Mouse (Mus musculus): ENCODE data around the gene Foxp1.

The Foxp1 gene

DNA sequence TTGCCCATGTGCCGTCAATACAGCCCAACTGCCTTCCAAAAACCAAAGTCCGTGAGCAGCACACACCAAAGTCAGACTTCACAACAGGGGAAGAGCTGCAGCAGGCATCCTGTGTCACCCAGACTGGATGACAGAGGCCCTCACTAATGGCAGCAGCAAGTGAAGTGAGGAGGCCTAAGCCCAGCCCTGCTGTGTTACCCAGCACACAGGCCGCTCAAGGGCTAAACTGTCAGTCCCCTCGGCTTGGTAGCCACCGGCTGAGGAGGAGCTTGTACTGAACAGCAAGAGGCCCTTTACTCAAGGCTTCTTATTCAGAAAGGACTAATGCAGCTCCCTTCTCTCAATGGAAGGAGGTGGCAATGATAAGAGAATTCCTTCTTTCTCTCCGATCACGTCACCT lies 336.0 kb downstream of the Foxp1 start:
- no peak for DNase-seq (ENCODE audit: low read depth, low spot score)

GRCm38 (mm10) chr6:99185797-99186196 lies 336.7 kb downstream of the Foxp1 start:
- no peak for DNase-seq (ENCODE audit: low read depth, low spot score)

DNA sequence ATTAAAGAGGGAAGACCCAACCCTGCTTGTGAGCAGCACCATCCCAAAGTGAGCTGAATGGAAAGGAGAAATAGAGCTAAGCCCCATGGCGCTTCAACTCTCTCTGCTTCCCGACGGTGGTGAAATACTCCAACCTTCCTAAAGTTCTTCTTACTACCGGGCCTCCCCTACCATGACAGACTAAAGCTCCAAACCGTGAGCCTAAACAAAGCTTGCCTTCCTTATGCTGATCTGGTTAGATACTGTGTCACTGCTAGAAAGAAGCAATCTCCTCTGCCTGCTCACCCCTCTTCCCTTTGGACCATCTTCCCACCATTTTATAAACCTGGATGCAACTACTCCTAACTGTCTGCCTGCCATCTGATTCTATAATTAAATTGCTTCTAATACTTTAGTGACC lies 338.5 kb downstream of the Foxp1 start:
- DNase-seq (ENCODE audit: low read depth, low spot score) = no peak

- DNase-seq (ENCODE audit: low read depth, low spot score) = no peak
Measured at GRCm38 (mm10) chr6:99182777-99183176, 339.7 kb downstream of the Foxp1 start.

- no peak for DNase-seq (ENCODE audit: low read depth, low spot score)
Measured at GRCm38 (mm10) chr6:99176216-99176615, 346.3 kb downstream of the Foxp1 start.

- no peak for DNase-seq (ENCODE audit: low read depth, low spot score)
Measured at GRCm38 (mm10) chr6:99175377-99175776, 347.1 kb downstream of the Foxp1 start.

DNA sequence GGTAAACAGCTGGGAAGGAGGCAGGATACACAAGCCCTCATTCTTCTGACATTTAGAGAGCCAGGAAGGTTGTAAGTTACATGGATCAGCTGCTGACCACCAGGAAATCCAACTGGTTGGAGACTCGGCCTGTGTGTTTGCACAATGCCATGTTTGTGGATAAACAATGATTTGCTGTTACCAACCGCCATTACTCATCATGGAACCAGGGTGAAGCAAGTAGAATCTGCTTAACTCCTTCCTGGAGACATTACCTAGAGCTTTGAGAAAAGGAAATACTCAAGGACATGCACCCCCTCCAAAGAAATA lies 348.7 kb downstream of the Foxp1 start:
- no peak for DNase-seq (ENCODE audit: low read depth, low spot score)

GRCm38 (mm10) chr6:99173066-99173901 lies 349.2 kb downstream of the Foxp1 start:
- no peak for DNase-seq (ENCODE audit: low read depth, low spot score)

DNA sequence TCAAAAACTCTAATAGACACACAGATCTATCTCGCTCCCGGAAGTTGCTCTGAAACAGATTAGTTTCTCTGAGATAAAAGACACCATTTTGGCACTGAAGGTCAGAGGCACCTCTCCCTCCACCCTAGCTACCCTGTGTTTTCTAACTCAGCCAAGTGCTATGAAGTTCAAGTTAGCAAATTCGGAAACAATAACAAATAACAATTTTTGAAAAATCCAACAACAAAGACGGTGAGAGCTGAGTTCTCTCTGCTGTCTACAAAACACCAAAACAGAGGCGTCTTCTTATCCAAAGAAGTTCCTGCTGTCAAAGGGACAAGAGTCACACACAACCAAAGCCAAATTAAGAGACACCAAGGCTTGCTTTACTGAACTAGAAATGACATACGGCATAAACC lies 349.9 kb downstream of the Foxp1 start:
- no peak for DNase-seq (ENCODE audit: low read depth, low spot score)

- no peak for DNase-seq (ENCODE audit: low read depth, low spot score)
Measured at GRCm38 (mm10) chr6:99171901-99172588, 350.5 kb downstream of the Foxp1 start.

DNA sequence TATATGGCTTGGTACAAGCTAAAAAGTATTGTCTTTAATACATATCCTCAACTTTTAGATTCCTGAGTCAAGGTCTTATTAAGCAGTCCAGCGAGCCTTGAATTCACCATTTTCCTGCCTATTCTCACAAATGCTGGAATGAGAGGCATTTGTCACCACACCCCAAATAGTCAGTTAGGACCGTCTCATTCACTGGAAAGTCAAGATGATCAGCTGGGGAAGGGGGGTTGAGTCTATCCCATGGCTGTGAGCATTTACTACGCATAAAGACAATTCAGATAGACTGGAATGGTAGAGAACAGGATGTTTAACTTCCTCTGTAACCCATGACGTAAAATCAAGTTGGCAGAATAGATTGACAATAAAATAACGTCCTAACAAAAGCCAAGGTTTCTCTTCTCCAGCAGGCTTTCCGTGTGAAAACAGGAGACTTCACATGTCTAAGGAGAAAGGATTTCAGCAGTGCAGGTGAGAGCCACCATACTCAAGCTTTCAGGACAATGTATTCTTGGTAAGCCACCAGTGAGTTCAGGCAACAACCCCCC lies 351.2 kb downstream of the Foxp1 start:
- no peak for DNase-seq (ENCODE audit: low read depth, low spot score)

DNA sequence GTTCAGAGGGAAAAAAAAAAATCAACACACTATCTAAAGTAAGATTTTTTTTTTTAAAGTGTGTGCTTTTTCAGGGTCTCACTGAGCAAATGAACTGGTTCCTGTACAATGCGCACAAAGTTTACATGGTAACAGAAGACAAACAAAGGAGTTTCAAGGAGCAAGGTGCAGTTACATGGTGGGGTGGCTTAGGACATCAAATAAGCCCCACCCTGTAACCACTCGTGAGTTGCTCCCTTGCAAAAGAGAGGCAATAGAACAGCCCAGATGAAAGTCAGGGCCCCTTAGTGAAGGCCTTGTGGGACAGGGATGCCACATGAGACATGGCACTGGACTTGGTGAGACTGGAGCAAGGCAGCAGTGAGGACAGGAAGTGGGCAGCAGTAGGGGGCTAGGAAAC lies 353.8 kb downstream of the Foxp1 start:
- no peak for DNase-seq (ENCODE audit: low read depth, low spot score)

DNA sequence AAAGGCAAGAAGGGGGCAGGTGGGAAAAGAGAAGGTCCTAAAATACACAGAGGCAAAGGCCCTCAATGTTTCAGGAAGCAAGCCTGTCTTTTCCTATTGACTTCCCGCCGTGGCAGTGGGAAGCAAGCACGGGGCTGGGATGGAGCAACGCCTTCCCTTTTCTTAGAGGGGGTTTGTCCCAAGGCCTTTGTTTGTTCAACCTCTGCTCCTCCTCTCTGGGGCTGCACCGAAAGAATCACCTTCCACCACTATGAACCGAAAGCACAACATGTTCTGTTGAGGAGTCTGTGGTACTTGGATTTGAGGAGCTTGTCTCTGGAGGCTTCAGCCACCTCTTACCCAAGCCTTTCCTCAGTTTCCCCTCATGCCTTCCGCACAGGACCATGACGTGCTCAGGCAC lies 355.5 kb downstream of the Foxp1 start:
- no peak for DNase-seq (ENCODE audit: low read depth, low spot score)

- DNase-seq (ENCODE audit: low read depth, low spot score) = no peak
Measured at GRCm38 (mm10) chr6:99166169-99166568, 356.4 kb downstream of the Foxp1 start.

GRCm38 (mm10) chr6:99164760-99165159 lies 357.8 kb downstream of the Foxp1 start:
- DNase-seq (ENCODE audit: low read depth, low spot score) = no peak

DNA sequence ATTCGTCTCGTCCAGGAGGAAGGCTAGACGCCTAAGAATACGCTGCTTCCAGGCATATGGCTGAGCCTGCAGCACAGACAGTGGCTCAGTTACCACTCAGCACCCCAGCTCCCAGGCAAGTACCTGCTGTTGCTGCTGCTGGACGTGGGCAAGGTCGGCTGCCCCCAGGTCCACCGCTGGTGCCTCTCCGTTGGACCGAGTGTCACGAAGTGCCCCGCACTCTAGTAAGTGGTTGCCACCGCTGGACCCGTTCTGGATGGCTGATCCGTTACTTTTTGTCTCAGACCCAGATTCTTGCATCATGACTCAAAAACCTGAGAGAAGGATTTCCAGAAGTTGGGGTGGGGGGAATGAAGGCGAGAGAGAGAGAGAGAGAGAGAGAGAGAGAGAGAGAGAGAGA lies 359.8 kb downstream of the Foxp1 start:
- DNase-seq (ENCODE audit: low read depth, low spot score) = no peak

- no peak for DNase-seq (ENCODE audit: low read depth, low spot score)
Measured at GRCm38 (mm10) chr6:99160348-99160693, 362.2 kb downstream of the Foxp1 start.

DNA sequence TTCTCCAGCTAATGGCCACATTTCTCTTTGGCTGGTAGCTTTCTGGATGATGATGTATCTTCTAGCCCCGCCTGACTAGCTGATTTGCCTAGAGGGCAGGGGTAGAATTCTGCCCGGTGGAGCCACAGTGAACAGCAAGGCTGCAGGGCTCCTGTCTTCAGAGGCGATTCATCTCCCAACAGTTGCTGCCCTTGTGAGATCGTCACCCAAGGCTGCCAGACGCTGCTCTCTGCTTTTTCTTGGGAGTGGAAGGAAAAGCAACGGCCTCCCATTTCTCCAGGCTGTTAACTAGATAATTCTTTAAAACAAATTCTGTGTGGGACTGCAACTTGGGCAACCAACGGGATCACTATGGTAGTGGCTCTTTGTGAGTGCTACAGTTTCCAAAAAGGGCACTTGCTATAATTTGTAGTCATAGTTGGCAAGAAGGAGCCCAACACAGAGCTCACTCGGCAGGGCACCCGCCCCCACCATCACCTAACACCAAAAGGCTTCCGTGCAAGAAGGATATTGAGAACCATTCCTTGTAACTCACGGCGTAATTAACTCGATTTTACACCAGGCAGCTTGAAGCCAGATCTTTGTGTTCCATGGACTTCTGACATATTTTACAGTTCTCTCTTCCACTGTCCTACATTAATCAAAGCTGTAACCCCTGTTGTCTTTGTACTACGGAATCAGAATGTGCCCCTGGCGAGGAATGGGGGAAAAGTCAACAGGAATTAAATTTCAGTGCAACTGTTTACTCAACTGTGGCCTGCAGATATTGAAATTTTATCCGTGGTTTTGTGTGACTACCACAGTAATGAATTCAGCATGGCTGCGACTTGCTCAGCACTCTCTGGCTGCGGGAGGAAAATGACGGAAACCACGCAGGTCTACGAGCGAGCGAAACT lies 362.8 kb downstream of the Foxp1 start:
- peak; percentile 23 for DNase-seq (ENCODE audit: low read depth, low spot score)

GRCm38 (mm10) chr6:99153682-99154081 lies 368.8 kb downstream of the Foxp1 start:
- no peak for DNase-seq (ENCODE audit: low read depth, low spot score)

DNA sequence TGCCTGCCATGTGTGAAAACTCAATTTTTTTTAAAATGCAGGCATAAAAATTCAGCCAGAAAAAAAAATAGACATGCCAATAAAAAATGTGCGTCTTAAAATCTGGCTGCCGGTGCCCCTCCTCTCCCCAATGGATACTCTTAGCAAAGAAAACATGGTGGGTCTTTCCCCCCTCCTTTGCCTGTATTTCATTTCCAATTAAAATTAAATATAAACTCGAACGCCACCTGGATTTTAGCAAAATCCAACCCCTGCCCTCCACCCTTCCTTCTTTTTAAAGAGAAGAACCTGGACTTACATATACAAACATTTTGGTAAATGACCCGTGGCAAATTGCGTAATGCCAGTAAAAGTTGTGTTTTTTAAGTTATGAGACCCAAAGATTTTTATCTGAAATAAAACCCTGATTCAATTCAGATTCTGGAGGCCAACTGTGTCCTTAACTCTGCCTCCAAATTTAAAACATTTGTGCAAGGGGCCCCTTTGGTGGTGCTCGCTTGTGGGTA lies 376.1 kb downstream of the Foxp1 start:
- no peak for DNase-seq (ENCODE audit: low read depth, low spot score)

DNA sequence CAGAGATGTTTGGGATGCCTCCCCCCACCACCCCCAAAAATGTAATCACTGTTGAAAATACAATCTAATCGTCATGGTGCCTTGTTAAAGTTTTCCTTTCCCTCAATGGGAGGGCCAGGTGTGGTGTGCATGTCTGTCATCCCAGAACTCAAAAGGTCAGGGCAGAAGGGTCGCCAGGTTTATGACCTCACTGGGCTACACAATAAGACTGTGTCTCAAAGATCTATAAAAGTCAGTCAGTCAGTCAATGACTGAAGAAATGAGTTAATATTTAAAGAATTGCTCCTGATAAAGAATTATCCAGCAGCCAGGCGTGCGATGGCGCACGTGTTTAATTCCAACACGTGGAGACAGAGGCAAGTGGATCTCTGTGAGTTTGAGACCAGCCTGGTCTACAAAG lies 377.5 kb downstream of the Foxp1 start:
- DNase-seq (ENCODE audit: low read depth, low spot score) = no peak

DNA sequence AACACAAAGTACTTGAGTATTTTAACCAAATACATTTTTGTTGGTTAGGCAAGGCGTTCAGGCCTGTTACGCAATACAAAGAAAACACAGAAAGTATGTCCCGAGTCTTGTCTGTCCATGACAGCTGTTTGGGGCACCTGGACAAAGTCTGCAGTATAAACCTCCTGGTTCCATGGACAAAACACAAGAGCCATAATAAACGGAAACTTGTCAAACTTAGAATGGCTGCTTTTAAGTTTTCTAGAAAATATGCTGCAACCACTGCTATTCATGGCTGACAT lies 378.8 kb downstream of the Foxp1 start:
- no peak for DNase-seq (ENCODE audit: low read depth, low spot score)

Measured in embryo, embryonic 11.5 days (tissue).